ENCODE assay signal across 8 mouse cellular contexts in the genomic region with DNA sequence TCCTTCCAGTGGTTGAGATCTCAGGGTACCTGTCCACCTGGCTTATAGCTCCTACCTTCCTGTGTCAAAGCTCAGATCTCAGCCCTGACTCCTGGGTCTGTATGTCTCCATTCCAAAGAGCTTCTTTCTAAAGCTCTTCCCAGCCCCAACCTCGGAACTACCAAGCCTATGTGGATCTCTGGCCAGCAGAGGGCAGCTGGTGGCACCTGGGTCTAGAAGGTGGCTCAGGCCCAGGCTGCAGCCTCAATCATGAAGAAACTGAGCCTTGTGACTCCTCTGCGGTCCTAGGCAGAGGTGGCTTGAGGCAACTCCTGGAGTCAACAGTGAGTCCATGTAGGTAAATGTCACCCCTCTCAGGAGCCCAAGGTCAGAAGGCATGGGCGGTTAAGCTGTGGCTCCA.
DNase-seq lines count a peak whose midpoint lies in the region; ATAC-seq and TF ChIP-seq lines count a peak whose summit lies in the region.

No protein-coding gene starts in this region.

- H3K4me1 ChIP-seq in hindbrain, embryonic 16.5 days (ENCODE audit: control insufficient read depth, insufficient read depth, low read depth, low read length): no peaks in the 10 kb centered on the region
- no peaks in the 10 kb centered on the region for H3K4me1 ChIP-seq in hindbrain, embryonic 12.5 days
- H3K4me1 ChIP-seq in ES-Bruce4 (ENCODE audit: control insufficient read depth, insufficient read depth, low read length): no peaks in the 10 kb centered on the region

- no peak overlapping the region for H3K27ac ChIP-seq in hindbrain, embryonic 16.5 days (ENCODE audit: low read depth, low read length)
- H3K27ac ChIP-seq in hindbrain, embryonic 12.5 days: no peak overlapping the region
- no peak overlapping the region for H3K27ac ChIP-seq in ES-Bruce4 (ENCODE audit: insufficient read depth, low read length)

- 58% methylated on average over 3 of the region's 3 CpGs for WGBS in hindbrain, embryonic 16.5 days
- whole genome bisulfite sequencing in hindbrain, embryonic 12.5 days: 55% methylated on average over 3 of the region's 3 CpGs

- no peak overlapping the region for H3K4me2 ChIP-seq in hindbrain, embryonic 16.5 days (ENCODE audit: low read length)
- H3K4me2 ChIP-seq in hindbrain, embryonic 12.5 days (replicated peaks): no peak overlapping the region

- TF ChIP-seq POLR2A in ES-Bruce4 (IDR thresholded peaks at IDR 0.05; ENCODE audit: insufficient read depth, low read length): no peak

- peak; percentile 50 for DNase-seq in adrenal gland, postnatal 25 days
- peak; percentile 17 for DNase-seq in embryo, embryonic 9.5 days (ENCODE audit: extremely low spot score)
- DNase-seq in kidney, postnatal 36 days: peak; percentile 33 to 77
- DNase-seq in urinary bladder, postnatal 10 days (ENCODE audit: low spot score): no peak

- peak; percentile 31 for TF ChIP-seq CTCF in ES-Bruce4 (IDR thresholded peaks at IDR 0.05; ENCODE audit: low read depth, low read length)

- no peaks in the 10 kb centered on the region for H3K27me3 ChIP-seq in hindbrain, embryonic 16.5 days (replicated peaks; ENCODE audit: control insufficient read depth, insufficient read depth, low read length)
- H3K27me3 ChIP-seq in hindbrain, embryonic 12.5 days: no peaks in the 10 kb centered on the region
- H3K27me3 ChIP-seq in ES-Bruce4 (ENCODE audit: control insufficient read depth, insufficient read depth, low read length, poor library complexity, severe bottlenecking): no peaks in the 10 kb centered on the region

- no peak for TF ChIP-seq EP300 in ES-Bruce4 (IDR thresholded peaks at IDR 0.05; ENCODE audit: insufficient read depth, low read depth, low read length)

- 0 out of 2 replicates have a peak, but pooled peaks have one; percentile 34 for ATAC-seq in hindbrain, embryonic 16.5 days
- ATAC-seq in hindbrain, embryonic 12.5 days (ENCODE audit: low FRiP score): no peak
- ATAC-seq in megakaryocyte, adult 5-6 weeks (ENCODE audit: poor library complexity, severe bottlenecking): peak; percentile 74

- H3K36me3 ChIP-seq in hindbrain, embryonic 16.5 days (ENCODE audit: control insufficient read depth, insufficient read depth, low read length): no peaks in the 10 kb centered on the region
- no peaks in the 10 kb centered on the region for H3K36me3 ChIP-seq in hindbrain, embryonic 12.5 days
- H3K36me3 ChIP-seq in ES-Bruce4 (ENCODE audit: control insufficient read depth, insufficient read depth, low read length, poor library complexity, severe bottlenecking): no peaks in the 10 kb centered on the region

- H3K4me3 ChIP-seq in hindbrain, embryonic 16.5 days (ENCODE audit: low read length): no peak overlapping the region
- H3K4me3 ChIP-seq in hindbrain, embryonic 12.5 days: no peak overlapping the region
- H3K4me3 ChIP-seq in ES-Bruce4 (ENCODE audit: low read depth, low read length): no peak overlapping the region

- H3K9me3 ChIP-seq in hindbrain, embryonic 16.5 days (ENCODE audit: control insufficient read depth, low read length): no peaks in the 10 kb centered on the region
- no peaks in the 10 kb centered on the region for H3K9me3 ChIP-seq in hindbrain, embryonic 12.5 days (replicated peaks)
- no peaks in the 10 kb centered on the region for H3K9me3 ChIP-seq in ES-Bruce4 (replicated peaks; ENCODE audit: control insufficient read depth, insufficient read depth, low read length, poor library complexity, severe bottlenecking)

- no peak overlapping the region for H3K9ac ChIP-seq in hindbrain, embryonic 16.5 days (ENCODE audit: low read depth, low read length)
- H3K9ac ChIP-seq in hindbrain, embryonic 12.5 days: no peak overlapping the region
- no peak overlapping the region for H3K9ac ChIP-seq in ES-Bruce4 (ENCODE audit: low read depth, poor library complexity, severe bottlenecking)
